Mouse (Mus musculus): ENCODE data around the gene 2900026A02Rik. TPM values are rescaled to one million over a fixed set of nuclear protein-coding genes. Genes with fewer than 3 reads are reported as not detected.

The 2900026A02Rik gene
- polyA plus RNA-seq, 1 experiment from 2014 or later = 5.3 TPM

- ATAC-seq (ENCODE audit: low FRiP score, low TSS enrichment) = no peak
These were observed 177.5 kb downstream of the 2900026A02Rik start for GRCm38 (mm10) chr5:113043531-113043930.

GRCm38 (mm10) chr5:113041567-113042071 is 179.4 kb downstream of the 2900026A02Rik start:
- DNase-seq (ENCODE audit: low spot score) (no peak), ATAC-seq (ENCODE audit: low FRiP score, low TSS enrichment) (peak; percentile 27; the same call in 1 of the 2 replicates)
- WGBS = 19% methylated on average over 5 of the region's 5 CpGs
- Histone ChIP-seq H3K4me3 (ENCODE audit: low read depth, low read length) (no peak overlapping the region), H3K9me3 (ENCODE audit: control insufficient read depth, low read length) (no peaks in the 10 kb centered on the region), H3K4me1 (replicated peaks; ENCODE audit: control insufficient read depth, insufficient read depth) (no peaks in the 10 kb centered on the region), H3K4me2 (replicated peaks; ENCODE audit: low read depth) (no peak overlapping the region), H3K9ac (ENCODE audit: low read length) (no peak overlapping the region), H3K27ac (replicated peaks) (no peak overlapping the region), H3K36me3 (ENCODE audit: control insufficient read depth, insufficient read depth, low read length) (no peaks in the 10 kb centered on the region), H3K27me3 (ENCODE audit: control insufficient read depth, insufficient read depth, low read length) (no peaks in the 10 kb centered on the region)
- no peak for TF ChIP-seq EP300 (optimal IDR thresholded peaks at IDR 0.05)
- no peak for TF ChIP-seq CTCF (IDR thresholded peaks at IDR 0.05; ENCODE audit: low read depth)

More at GRCm38 (mm10) chr5:113043531-113043930, 177.5 kb downstream of the 2900026A02Rik start:
- no peaks in the 10 kb centered on the region for H3K4me1 ChIP-seq (replicated peaks; ENCODE audit: control insufficient read depth, insufficient read depth)
- no peaks in the 10 kb centered on the region for H3K27me3 ChIP-seq (ENCODE audit: control insufficient read depth, insufficient read depth, low read length)
- no peak overlapping the region for H3K4me2 ChIP-seq (replicated peaks; ENCODE audit: low read depth)
- TF ChIP-seq CTCF (IDR thresholded peaks at IDR 0.05; ENCODE audit: low read depth) = no peak
- no peak for TF ChIP-seq EP300 (optimal IDR thresholded peaks at IDR 0.05)
- H3K9me3 ChIP-seq (ENCODE audit: control insufficient read depth, low read length) = no peaks in the 10 kb centered on the region
- no peaks in the 10 kb centered on the region for H3K36me3 ChIP-seq (ENCODE audit: control insufficient read depth, insufficient read depth, low read length)
- H3K4me3 ChIP-seq (ENCODE audit: low read depth, low read length) = no peak overlapping the region
- H3K9ac ChIP-seq (ENCODE audit: low read length) = no peak overlapping the region
- WGBS = 76% methylated on average over 8 of the region's 8 CpGs
- no peak for DNase-seq (ENCODE audit: low spot score)
- H3K27ac ChIP-seq (replicated peaks) = no peak overlapping the region

- ATAC-seq (ENCODE audit: low FRiP score, low TSS enrichment) (no peak), DNase-seq (ENCODE audit: low spot score) (no peak)
- Histone ChIP-seq H3K4me2 (replicated peaks; ENCODE audit: low read depth) (no peak overlapping the region), H3K9ac (ENCODE audit: low read length) (no peak overlapping the region), H3K4me3 (ENCODE audit: low read depth, low read length) (no peak overlapping the region), H3K4me1 (replicated peaks; ENCODE audit: control insufficient read depth, insufficient read depth) (no peaks in the 10 kb centered on the region), H3K27me3 (ENCODE audit: control insufficient read depth, insufficient read depth, low read length) (no peaks in the 10 kb centered on the region), H3K36me3 (ENCODE audit: control insufficient read depth, insufficient read depth, low read length) (no peaks in the 10 kb centered on the region), H3K27ac (replicated peaks) (no peak overlapping the region), H3K9me3 (ENCODE audit: control insufficient read depth, low read length) (no peaks in the 10 kb centered on the region)
- 44% methylated on average over 6 of the region's 6 CpGs for WGBS
- TF ChIP-seq CTCF (IDR thresholded peaks at IDR 0.05; ENCODE audit: low read depth) = no peak
- TF ChIP-seq EP300 (optimal IDR thresholded peaks at IDR 0.05) = no peak
These were observed 180.3 kb downstream of the 2900026A02Rik start for GRCm38 (mm10) chr5:113040776-113041175.

- Histone ChIP-seq H3K9me3 (ENCODE audit: control insufficient read depth, low read length) (no peaks in the 10 kb centered on the region), H3K4me3 (ENCODE audit: low read depth, low read length) (no peak overlapping the region), H3K9ac (ENCODE audit: low read length) (no peak overlapping the region), H3K27me3 (ENCODE audit: control insufficient read depth, insufficient read depth, low read length) (no peaks in the 10 kb centered on the region), H3K27ac (replicated peaks) (no peak overlapping the region), H3K4me2 (replicated peaks; ENCODE audit: low read depth) (no peak overlapping the region), H3K4me1 (replicated peaks; ENCODE audit: control insufficient read depth, insufficient read depth) (no peaks in the 10 kb centered on the region), H3K36me3 (ENCODE audit: control insufficient read depth, insufficient read depth, low read length) (no peaks in the 10 kb centered on the region)
- TF ChIP-seq CTCF (IDR thresholded peaks at IDR 0.05; ENCODE audit: low read depth) = no peak
- no peak for TF ChIP-seq EP300 (optimal IDR thresholded peaks at IDR 0.05)
- 77% methylated on average over 6 of the region's 6 CpGs for WGBS
- no peak for ATAC-seq (ENCODE audit: low FRiP score, low TSS enrichment)
- DNase-seq (ENCODE audit: low spot score) = no peak
These were observed 182.4 kb downstream of the 2900026A02Rik start for GRCm38 (mm10) chr5:113038601-113039000.

Other genes starting within 250 kb of the 2900026A02Rik start
- 4.9 and 5.2 TPM in 2 replicates for gene Grk3, start 205.4 kb downstream of the 2900026A02Rik start, polyA plus RNA-seq (2015; fragmentation: Nextera tagmentation; extraction: Ambion mirVana)
- not detected in 2 replicates for gene Crybb2, start 151.1 kb downstream of the 2900026A02Rik start, polyA plus RNA-seq (2015; fragmentation: Nextera tagmentation; extraction: Ambion mirVana)
- 0.52 and 0.64 TPM in 2 replicates for gene Crybb3, start 139.7 kb downstream of the 2900026A02Rik start, polyA plus RNA-seq (2015; fragmentation: Nextera tagmentation; extraction: Ambion mirVana)
- 0.46 and 0.59 TPM in 2 replicates for gene Tmem211, start 5.7 kb upstream of the 2900026A02Rik start, polyA plus RNA-seq (2015; fragmentation: Nextera tagmentation; extraction: Ambion mirVana)
- gene Sgsm1, start 89.5 kb upstream of the 2900026A02Rik start, polyA plus RNA-seq (2015; fragmentation: Nextera tagmentation; extraction: Ambion mirVana) = 3.2 and 4.2 TPM in 2 replicates
- gene Aym1, start 136.1 kb upstream of the 2900026A02Rik start, polyA plus RNA-seq (2015; fragmentation: Nextera tagmentation; extraction: Ambion mirVana) = not detected in 2 replicates